Mouse (Mus musculus) small intestine, adult 2 months (tissue): ENCODE results near the gene Dock2.

Source experiments
- CTCF ChIP-seq: fragments of 200-500 bp; IDR thresholded peaks from 2 replicates; pipeline ENCODE4 v1.5.1; 2012; ENCODE audit warnings: low read depth, mild to moderate bottlenecking, control low read depth, inconsistent platforms, low read length, moderate library complexity, mixed read lengths; ENCODE audit not compliant: insufficient replicate concordance, insufficient read length; ENCODE audit errors: extremely low read depth
- POLR2A ChIP-seq: fragments of 200-500 bp; IDR thresholded peaks from 2 replicates; pipeline ENCODE4 v1.6.1; 2012; ENCODE audit warnings: low read depth, mild to moderate bottlenecking, control low read depth, inconsistent platforms, low read length, moderate library complexity

DNA sequence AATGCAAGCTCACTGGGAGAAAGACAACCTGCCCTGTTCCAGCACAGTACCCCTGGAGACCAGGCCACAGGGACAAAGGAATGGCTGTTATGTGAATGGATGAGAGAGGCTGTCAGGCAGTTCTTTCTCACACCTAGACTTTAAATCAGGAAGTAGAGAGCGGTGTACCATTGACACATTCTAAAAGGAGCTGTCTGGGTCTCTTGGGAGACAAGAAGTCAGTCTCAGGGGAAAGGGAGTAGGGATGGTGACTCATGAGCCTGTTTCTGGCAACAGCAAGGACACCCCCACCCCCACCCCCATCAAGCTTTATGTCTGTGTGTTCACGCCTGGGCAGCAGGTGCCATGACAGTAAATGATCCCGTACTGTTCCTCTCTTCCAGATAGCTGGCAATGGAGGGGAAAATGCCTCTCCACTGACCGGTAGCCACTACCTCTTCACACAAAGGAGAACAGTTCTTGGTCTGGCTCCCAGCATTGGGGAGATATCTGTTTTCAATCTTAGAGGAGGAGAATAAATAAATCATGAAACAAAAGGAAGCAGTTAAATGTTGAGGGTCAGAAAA is 439.9 kb downstream of the Dock2 start:
- TF ChIP-seq CTCF (no peak), POLR2A (no peak)
